Mouse (Mus musculus) CD4-positive, CD25-positive, alpha-beta regulatory T cell (primary cell): ENCODE results near the gene Pex26. TPM values are rescaled to one million over a fixed set of nuclear protein-coding genes. Genes with fewer than 3 reads are reported as not detected.

Experiments
- polyA plus RNA-seq: library from polyadenylated mRNA; unstranded; fragments of 100-300 nt; shearing (Covaris generic); gene quantifications from one replicate; pipeline ENCODE4 v1.2.1, GENCODE M21; 2017

Gene Pex26
- polyA plus RNA-seq, result 10.4 TPM

GRCm38 (mm10) chr6:121183414-121184173 lies at the start of gene Pex26:
Gene Pex26, plus strand, starts transcription at chr6:121183667.

DNA sequence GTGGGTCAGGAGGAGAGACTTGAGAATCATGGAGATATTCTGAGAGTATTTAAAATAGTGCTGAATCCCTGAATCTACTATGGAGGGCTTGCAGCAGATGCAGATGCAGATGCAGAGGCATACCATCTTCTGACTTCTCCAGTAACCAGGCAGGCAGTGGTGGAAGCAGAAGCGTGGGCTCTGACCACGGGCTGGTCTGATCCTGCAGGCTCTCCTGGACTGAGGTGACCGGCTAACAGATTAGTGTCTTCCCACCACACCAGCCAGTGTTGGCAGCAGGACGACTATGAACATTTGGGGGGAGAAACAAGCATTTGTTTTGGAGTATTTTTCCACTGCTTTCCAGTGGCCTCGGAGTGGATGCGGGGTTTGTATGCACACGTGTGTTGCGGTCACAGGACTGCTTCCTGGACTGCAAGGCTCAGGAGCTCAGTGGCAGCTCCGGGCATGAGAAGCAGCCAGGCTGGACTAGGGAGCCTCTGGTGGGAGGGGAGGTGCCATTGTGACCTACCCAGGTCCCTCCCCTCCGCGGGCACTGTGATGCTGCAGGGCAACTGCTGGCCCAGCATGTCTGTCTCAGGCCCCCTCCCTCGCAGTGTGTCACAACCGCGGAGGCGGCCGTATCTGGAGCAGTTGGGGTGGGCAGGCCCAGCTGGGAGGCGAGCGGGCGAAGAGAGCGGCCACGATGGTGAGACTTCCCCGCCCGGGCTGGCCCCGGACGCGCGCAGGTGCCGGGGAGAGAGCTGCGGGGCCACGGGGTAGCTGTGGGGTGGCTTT lies 26.9 kb downstream of the Pex26 start, which contains the start of gene Tuba8:
Gene Tuba8 (plus strand): TSS at position 548 of the 777 bp plus-strand sequence.

GRCm38 (mm10) chr6:121245127-121246036 lies 61.9 kb downstream of the Pex26 start, which contains the start of gene Usp18:
Gene Usp18, plus strand, starts transcription at chr6:121245906.

Other genes with a start within 250 kb of the Pex26 start
- gene Mical3, start 52.7 kb upstream of the Pex26 start, polyA plus RNA-seq, result 12.9 TPM
- 0.20 TPM for gene Tuba8, start 27.0 kb downstream of the Pex26 start, polyA plus RNA-seq
- gene Usp18, start 62.2 kb downstream of the Pex26 start, polyA plus RNA-seq, result 78.0 TPM
- gene Slc6a13, start 116.6 kb downstream of the Pex26 start, polyA plus RNA-seq, result 0.13 TPM
- gene Slc6a12, start 159.4 kb downstream of the Pex26 start, polyA plus RNA-seq, result not detected